Mouse (Mus musculus) mature B cell (primary cell): ENCODE data around the gene Vps8.

Experiments used
- in situ Hi-C: fragments of 300-500 bp; cut with MboI; formaldehyde crosslinking; loops from 2 replicates; pipeline ENCODE4 v1.14.3; 2019

Gene Vps8

DNA sequence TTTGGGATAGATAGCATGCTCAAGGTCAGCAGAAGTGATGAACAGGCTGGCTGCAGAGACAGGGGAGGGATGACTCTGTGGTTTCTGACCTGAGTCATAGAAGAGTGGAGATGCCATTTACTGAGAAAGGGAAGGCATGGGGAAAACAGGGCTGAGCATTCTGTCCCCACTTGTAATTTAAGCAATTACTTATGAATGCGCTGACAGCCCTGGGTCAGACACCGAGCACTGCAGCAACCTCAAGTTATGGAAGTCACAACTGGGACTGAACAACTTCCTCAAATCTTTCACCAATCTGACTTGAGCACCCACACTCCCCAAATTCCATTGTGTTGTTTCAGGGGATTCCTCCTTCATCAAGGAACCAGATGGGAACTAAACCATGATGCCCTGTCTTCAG lies 19.5 kb upstream of the Vps8 start:
- in situ Hi-C loops: no loop called here

DNA sequence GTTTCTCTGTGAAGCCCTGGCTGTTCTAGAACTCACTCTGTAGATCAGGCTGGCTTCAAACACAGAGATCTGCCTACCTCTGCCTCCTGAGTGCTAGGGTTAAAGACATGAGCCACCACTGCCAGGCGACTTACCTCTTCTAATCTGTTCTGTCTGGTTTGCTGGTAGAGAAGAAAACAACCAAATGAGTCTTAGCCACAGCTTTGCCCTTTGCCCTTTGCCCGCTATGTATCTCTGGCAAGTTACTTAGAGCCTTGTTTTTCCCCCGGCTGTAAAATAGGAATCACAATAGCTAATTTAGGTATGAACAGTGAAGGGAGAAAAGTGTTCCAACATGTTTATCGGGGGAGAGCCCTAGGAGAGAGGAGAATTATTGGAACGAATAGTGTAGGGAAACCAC lies 18.3 kb upstream of the Vps8 start:
- in situ Hi-C loops: no loop called here

DNA sequence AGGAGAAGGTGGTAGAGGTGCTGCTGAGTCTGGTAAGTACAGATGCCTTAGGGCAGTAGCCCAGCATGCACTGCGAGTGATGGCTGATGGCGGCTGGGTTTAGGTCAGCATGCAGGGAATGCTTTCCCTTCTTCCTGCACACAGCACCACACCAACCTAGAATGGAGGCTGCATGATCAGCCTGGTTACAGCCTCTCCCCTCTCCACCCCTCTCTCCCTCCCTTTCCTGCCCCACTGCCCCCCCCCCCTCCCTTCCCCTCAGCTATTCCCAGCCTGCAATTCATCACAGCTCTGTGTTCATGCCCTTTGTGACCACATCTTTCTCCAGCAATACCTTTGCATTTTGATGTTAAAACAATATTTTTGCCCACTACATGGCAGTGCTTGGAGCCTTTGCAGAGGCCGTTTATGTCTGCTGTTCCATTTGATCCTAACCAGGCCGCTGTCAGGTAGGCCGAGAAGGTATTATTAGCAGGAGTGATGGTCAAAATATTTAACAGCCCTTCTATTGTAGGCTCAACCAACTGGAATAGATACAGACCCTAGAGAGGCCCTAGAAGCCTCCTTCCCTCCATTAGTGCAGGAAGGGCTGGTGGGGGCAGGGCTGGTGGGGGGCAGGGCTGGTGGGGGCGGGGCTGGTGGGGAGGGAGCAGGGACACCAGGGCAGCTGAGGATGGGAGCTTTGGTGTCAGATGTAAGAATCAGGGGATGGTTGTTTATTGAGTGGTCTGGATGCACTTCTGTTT lies 17.5 kb upstream of the Vps8 start:
- in situ Hi-C loops: no loop called here

DNA sequence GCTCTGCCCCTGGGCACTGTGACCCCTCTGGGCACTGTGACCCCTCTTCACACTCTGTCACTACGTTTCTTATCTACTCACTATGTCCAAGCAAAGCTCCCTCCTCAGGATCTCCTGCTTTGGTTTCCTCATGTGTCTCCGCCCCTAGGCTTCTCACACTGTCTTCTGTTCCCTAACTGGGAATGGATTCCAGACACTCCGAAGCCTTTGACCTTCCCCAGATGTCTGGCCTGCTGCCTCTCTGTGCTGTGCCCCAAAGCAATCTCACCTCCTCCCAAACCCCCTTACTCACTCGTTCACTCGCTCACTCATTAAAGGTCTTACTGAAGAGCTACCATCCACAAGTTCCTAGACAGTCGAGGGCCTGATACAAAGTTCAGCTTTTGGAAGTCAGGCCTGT lies 16.8 kb upstream of the Vps8 start:
- in situ Hi-C loops: no loop called here

DNA sequence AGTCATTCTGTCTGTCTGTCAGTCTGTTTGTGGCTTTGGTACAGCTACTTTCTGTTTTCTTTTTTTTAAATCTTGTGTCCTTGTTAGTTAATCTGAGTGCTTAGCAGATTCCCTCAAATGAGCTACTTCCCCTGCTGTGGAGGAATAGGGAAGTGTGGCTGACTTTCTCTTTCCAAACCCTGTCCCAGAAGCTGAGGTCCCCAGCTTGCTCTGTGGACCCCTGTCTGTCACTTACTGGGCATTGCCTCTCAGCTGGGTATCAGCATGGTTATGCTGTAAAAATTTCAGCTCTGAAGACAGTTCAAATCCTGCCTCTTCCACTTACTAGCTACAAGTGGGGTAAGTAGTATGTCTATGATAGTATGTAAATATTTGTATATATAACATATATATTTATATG lies 11.1 kb upstream of the Vps8 start:
- in situ Hi-C loops: no loop called here

DNA sequence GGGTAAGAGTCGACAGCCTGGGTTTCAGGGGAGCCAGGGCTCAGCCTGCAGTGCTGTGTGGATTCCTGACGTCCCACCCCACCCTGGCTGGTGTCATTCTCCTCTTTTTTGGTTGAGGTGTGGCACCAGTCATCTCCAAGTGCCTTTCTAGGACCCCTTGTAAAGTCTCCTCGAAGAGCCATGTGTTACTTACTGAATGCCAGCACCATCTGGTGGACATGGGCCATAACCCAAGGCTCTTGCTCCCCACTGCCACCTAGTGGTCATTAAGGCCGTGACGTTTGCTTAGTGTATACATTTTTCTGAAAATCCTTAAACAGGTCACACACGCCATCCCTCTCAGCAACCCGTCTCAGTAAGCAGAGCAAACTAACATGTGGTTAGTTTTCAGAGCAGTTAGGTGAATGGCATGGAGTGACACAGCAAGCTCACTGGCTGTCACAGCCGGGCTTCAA lies 10.3 kb upstream of the Vps8 start:
- in situ Hi-C loops: no loop called here

DNA sequence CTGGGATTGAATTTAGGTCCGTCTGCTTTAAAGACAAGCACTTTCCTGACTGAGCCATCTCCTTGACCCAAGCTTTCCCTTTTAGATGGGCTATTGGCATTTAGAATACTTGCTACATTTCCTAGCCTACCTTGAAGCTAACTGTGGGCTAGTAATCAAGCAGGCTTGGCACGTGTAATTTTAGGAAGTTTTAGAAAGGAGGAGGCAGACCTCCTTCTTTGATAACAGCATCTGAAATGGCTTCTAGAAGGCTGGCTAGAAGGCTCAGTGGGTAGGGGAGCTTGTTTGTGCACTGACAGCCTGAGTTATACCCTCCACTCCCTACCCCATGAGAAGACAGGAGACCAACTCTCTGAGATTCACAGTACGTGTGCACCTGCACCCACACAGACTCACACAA lies 9.1 kb upstream of the Vps8 start:
- in situ Hi-C loops: no loop called here

DNA sequence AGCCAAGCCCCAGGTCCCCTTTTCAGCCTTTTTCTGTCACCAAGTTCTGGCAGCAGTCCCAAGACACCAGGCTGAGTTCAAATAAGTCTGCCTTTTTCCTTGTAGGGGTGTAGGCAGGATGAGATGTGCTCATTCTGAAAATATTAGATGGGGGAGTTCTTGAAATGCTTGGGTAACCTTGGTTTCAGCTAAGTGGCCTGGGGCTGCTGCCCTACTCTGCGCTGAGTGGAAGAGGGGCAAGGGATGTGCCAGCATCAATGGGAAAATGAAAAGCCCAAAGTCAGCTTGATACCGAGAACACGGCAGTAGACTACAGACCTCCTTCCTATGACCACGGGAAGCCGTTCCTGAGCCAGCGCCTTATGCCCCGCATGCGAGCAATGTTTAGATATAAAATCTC lies 7.8 kb upstream of the Vps8 start:
- in situ Hi-C loops: no loop called here

DNA sequence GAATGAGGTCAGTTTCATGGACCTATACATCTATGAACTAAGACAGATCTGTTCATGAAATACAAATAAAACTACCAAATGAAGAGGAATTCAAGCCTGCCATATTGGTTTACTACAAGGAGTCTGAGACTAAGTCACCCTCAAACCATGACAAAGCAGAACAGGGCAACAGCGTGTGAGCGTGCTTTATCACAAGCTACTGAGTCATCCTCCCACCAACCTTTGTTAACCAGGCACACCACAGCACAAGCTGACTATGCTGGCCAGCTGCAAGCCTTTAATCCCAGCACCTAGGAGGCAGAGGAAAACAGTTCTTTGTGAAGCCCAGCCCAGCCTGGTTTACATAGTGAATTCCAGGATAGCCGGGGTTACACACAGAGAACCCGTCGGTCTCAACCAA lies 4.9 kb upstream of the Vps8 start:
- in situ Hi-C loops: no loop called here

DNA sequence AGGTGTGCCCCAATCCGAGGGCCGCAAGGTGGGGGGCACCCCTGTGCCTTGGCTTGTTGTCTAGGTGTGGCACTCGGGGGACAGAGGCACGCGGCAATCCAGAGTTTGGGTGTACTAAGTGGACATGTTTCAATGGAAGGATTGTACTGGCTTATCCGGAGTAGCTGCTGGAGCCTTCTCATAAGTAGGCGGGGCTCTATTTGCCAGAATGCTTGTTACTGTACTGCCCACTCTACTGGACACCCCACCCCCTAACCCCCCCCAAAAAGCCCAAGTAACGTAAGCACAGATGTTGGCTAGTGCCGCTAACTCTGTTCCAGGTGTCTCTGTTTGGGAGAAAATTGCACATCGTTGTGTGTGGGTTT lies 610 bp downstream of the Vps8 start:
- in situ Hi-C loops: no loop called here

DNA sequence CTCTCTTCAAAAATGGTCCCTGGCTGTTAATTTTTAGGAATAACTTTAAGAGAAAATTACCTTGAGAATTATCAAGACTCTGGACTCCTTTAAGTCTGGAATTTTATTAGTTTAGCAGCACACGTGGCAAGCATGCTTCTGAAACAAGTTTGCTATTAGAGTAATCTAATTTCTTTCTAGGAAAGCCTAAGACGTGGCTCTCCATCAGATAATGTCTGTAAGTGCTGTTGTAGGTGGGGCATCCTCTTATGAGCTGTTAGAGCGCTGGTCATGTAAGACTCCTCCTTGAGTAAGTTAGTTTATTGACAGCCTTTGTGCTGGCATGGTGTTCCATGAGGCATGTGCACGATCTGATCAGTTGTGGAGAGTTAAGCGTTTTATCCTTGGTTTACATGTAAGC lies 5.2 kb downstream of the Vps8 start:
- in situ Hi-C loops: no loop called here

DNA sequence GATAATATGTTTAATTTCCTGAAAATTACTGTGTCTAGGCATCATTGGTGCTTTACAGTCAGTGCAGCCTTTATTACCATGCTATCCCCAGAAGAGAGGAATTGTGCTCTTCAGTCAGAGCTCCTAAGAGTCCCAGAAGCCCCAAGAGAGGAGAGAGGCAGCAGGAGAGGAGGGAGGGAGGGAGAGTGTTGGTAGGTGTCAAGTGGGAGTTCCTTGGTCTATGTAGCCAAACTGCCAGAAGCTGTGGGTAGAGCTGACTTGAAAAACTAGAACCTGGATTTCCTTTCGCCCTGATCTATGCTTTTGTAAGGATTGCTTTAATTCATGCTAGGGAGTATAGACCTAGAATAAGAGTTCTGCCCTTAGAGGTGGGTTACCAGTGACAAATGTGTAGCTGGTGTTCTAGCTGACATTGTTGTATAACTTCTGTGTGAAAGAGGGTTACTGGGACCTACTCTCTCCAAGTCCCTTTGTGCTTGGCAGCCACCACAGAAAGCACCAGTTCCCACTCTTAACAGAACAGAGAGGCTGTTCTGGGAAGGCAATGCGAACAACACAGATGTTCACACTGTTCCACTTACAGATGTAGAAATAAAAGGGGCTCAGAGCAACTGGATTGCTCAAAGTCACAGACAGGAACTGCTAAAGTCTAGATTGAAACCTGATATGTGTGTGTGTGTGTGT lies 7.6 kb downstream of the Vps8 start:
- in situ Hi-C loops: no loop called here

DNA sequence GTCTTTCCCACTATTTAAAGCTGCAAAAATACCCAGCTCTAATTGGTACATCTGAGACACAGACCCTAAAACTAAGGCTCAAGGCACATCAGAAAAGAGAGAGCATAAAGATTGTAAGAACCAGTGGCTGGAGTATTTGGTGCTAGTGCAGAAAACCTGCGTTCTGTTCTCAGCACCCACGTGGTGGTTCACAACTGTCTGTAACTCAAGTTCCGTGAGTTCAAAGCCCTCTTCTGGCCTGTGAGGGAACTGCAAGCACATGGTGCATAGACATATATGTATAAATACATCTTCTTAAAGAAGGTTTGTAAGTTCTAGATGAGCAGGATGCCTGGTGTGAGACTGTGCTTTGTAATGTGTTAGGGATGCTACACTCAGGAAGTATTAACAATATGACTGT lies 8.7 kb downstream of the Vps8 start:
- in situ Hi-C loops: no loop called here

DNA sequence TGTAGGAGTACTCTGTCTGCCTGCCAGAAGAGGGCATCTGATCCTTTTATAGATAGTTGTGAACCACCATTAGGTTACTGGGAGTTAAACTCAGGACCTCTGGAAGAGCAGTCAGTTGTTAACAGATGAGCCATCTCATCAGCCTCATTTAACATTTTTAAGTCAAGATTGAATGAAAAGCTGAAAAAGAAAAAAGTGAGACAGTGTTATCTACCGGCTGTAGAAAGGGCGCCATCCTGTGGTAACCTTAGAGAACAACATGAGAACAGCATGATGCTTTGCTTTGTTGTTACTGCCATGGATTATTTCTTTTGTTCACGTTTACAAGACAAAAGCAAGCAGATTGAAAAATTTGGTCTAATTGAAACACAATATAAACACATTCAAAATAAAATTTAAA lies 10.6 kb downstream of the Vps8 start:
- in situ Hi-C loops: no loop called here

DNA sequence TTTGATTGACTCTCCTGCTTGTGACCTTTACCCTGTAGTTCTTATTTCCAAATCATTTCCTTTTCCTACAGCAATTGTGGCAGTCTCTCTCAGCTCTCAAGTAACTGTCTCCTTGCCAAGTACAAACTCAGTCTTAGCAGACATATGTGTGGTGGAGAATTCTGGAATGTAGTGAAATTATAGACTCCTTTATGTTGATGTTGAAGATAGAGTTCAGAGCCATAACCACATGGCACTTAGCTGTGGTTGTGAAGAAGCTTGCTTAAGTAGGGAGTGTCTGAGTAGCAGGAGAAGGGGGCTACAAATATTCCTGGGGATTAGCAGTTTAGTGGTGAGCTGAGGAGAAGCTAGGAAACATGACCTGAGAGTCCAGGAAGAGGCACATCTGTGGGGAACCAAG lies 18.1 kb downstream of the Vps8 start:
- in situ Hi-C loops: no loop called here

DNA sequence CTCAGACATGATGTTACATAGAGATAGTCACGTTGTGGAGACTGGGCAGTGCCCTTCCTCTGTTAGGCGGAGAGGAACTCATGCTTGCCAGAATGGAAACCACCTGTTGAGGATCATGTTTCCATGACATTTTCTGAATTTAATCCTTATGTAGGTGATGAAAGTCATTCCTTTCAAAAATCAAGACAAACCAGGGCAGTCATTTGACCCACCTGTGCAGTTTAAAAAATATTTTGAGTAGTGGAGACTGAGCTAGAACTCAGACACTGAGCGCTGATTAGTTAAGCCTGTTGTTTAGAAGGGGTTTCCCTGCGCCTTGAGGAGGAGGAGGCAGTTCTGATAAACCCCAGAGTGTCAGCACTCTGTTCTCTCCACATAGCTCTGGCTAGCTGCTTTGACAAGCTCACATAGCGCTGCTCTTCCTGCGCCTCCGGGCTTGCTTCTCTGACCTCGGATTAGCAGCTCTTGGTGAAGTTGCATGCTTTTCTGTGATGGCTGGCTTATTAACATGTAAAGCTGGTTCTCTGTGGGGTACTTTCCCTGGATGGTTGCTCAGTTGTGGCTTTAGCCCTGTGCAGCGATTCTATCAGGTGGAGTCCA lies 22.2 kb downstream of the Vps8 start:
- in situ Hi-C loops: no loop called here

DNA sequence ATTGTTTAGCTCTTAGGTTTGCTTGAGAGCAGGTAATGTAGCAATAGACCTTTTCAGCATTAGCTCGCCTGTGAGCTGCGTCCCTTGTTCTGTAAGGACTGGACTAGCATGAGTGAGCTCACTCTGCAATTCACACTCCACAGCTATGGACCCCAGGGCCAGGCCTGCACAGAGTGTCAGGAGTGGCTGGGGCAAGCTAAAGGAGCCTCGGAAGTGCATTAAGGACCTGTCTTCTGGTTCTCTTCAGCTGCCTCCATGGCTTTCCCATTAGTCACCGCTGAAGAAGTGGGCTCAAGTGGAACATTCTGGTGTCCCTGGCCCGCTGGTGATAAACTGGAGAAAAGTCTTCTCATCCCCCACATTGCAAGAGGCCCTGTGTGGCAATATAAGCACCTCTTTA lies 24.5 kb downstream of the Vps8 start:
- in situ Hi-C loops: no loop called here

DNA sequence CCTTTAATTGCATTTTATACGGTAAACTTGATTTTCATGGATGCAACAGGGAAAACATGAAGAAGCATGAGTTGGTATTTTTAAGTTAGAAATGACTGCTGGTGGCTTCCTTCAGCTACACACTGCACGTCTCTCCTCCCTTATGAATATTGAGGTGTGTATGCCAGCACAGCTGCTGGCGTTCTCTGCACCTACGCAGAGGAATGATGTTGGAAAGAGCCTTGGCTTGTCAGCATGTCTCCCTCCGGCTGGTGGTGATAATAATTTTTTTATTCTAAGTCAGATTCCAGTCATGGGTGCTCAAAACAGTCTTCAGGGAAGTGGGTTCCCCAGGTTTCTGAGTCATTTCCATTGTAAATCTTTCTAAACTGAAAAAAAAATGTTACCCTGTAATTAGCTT lies 25.5 kb downstream of the Vps8 start:
- in situ Hi-C loops: no loop called here

DNA sequence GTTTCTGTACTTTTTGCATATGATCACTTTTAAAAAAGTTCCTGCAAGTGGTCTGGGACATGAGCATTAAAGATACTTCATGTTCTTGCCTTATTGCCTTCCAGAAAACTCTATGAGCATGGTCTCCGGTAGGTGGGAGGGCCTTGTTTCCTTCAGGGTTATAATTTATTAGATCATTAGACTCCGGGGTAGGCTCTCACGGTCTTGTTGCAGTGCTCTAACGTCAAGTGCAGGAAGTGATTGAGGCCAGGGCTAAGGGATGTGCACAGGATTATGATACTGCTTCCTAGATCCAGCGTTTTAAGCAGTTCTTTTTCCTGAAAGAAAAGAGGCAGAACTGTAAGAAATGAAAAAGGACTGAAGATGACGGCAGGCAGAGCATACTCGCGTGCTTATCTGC lies 27.0 kb downstream of the Vps8 start:
- in situ Hi-C loops: no loop called here

DNA sequence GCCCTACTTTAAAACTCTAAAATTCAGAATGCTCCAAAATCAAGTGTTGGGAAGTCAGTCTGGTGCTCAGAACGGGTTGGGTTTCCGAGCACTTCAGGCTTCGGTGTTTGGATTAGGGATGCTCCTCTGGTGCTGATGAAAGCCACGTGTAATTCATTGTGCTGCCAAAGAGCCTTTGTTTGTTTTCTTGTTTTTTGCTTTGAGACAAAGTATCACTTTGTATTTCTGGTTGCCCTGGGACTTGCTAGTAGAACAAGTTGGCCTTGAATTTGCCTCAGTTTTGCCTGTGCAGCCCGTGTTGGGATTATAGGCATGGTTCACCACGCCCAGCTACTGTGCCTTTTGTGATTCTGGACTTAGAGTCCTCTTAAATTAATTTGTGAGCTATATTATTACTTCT lies 29.7 kb downstream of the Vps8 start:
- in situ Hi-C loops: no loop called here

DNA sequence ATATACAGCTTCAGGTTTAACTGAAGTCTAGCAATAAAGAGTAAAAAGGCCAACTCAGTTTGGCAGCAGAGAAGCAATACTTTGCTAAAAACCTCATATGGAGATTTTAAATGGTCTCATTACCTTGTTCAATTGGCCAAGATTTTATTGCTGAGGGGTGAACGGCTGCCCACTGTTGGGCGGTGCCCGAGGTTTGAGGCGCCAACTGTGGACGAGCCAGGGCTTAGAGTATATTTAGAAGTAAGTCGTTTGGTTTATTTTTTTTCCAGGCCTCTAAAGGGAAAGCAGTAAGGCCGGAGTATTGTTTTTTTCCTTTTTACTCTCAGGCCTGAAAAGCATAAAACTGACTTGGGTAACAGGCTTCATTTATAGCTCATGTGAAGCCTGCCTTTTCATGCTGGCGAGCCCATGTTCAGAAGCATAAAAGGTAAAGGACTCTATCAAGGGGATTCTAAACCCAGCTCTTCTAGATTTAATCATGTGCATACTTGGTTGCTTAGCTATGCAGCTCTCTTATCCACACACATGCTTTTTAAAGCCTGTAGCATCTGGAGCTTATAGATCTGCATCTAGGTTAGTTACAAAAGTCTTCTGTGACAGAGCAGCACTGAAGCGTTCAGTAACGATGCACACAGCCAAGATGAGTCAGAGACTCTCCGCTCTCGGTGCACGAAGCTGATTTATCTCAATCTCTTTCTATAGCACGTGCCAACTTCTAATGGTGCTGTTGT lies 34.9 kb downstream of the Vps8 start:
- in situ Hi-C loops: no loop called here

DNA sequence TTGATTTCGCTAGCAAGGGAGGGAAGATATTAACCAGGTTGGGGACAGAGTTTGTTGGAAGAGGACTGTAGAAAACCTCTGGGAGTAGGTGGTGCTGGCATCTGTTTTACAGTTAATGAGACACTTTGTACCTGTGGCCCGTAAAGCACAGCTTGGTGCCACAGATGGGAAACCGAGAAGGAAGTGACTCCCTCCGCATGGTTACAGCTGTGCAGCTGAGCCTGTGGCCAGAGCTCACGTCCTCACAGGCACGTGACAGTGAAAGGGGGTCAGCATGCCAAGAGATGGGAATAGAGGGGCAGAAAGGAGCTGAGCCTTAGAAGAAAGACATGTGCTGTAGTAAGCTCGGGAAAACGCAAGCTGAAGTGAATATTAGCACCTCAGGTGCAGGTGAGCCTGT lies 43.0 kb downstream of the Vps8 start:
- in situ Hi-C loops: no loop called here

DNA sequence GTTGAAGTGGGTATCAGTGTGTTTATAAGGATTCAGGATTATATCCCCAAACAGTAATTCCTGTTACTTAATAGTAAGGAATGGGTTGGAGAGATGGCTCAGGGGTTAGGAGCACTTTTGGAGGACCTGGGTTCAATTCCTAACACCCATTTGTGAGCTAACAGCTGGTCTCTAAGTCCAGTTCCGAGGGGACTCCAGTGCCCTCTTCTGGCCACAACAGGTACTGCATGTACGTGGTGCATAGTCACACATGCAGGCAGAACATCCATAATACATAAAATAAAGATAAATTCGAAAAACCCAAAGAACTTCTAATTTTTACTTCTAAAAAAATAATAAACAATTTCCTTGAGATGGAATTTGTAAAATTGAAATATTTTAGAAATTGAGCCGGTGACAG lies 47.5 kb downstream of the Vps8 start:
- in situ Hi-C loops: no loop called here
